Mouse (Mus musculus) cerebellum, postnatal 36 days (tissue): ENCODE results near the gene Zmym1.
A peak's percentile ranks its signal among the peaks of the same experiment; 100 is the strongest.
"Not testable (repeated sequence)": the region's sequence is repeated elsewhere in the genome, so short reads cannot be mapped to it uniquely, and the experiment has no call there.

Experiments
- DNase-seq, 2 experiments: peaks; one replicate each; pipeline ENCODE4 v3.0.0; 2021 to 2022; ENCODE audit warnings: mixed read lengths in 2 of 2

The Zmym1 gene

DNA sequence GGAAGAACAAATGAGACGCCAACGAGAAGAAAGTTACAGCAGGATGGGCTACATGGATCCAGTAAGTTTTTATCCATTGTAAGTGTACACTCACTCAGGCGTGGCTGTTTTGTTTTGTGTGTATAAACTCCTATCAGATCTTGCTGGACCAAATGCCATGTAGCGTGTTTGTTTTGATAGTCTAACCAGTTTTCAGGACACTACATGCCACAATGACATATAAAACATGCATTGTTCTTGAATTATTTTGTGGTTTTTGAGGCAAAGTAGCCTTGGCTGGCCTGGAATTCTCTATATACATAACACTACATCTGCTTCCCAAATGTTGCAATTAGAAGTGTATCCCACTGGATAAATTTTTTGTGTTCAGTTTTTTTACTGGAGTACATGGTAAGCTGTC is 34.1 kb downstream of the Zmym1 start:
- no peak for DNase-seq

DNA sequence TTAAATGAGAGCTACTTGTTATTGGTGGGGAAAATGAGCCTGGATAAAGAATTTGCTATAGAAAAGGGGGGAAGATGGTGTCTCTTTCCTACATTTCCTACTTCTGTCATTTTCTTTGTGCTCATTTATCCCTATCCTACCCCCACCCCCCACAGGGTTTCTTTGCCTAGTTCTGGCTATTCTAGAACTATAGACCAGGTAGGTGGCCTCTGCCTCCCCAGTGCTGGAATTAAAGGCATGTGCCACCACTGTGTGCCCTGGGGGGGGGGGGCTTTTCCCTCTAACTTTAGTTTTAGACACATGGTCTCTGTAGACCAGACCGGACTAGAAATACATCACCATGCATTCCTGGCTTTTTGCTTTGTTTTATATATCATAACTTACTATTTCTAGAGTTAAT is 36.7 kb downstream of the Zmym1 start:
- DNase-seq = no peak

DNA sequence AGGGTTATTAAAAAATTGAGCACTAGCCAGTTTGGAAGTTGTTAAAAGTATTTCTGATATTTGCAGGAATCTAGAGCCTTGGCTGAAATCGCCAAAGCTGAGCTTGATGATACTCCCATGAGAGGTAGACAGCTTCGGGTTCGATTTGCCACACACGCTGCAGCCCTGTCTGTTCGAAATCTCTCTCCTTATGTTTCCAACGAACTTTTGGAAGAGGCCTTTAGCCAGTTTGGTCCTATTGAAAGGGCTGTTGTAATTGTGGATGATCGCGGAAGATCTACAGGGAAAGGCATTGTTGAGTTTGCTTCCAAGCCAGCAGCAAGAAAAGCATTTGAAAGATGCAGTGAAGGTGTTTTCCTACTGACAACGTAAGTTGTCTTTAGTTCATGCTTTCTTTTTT is 37.8 kb downstream of the Zmym1 start:
- no peak for DNase-seq

DNA sequence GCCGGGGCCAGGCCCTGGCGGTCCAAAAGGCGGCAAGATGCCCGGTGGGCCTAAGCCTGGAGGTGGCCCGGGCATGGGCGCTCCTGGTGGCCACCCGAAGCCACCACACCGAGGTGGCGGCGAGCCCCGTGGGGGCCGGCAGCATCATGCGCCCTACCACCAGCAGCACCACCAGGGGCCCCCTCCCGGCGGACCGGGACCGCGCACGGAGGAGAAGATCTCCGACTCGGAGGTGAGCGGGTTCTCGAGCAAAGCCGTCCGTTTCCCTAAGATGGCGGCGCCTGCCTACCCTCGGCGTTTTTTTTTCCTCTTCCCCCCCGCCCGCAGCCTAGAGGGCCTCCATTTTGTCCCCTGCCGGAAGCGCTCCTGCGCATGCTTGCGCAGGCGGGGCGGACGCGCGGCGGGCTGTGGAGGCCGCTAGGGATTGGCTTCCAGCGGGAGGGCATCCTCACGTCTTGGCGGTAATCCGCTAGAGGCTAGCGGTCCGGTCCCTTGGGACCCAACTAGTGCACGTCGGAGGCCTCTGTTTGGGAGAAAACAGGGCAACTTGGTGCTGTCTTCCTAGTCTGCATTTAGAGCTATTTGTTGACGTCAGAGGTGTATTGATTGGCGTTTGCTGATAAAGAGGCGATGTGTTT is 38.8 kb downstream of the Zmym1 start:
- peak; percentile 80 to 88 for DNase-seq

DNA sequence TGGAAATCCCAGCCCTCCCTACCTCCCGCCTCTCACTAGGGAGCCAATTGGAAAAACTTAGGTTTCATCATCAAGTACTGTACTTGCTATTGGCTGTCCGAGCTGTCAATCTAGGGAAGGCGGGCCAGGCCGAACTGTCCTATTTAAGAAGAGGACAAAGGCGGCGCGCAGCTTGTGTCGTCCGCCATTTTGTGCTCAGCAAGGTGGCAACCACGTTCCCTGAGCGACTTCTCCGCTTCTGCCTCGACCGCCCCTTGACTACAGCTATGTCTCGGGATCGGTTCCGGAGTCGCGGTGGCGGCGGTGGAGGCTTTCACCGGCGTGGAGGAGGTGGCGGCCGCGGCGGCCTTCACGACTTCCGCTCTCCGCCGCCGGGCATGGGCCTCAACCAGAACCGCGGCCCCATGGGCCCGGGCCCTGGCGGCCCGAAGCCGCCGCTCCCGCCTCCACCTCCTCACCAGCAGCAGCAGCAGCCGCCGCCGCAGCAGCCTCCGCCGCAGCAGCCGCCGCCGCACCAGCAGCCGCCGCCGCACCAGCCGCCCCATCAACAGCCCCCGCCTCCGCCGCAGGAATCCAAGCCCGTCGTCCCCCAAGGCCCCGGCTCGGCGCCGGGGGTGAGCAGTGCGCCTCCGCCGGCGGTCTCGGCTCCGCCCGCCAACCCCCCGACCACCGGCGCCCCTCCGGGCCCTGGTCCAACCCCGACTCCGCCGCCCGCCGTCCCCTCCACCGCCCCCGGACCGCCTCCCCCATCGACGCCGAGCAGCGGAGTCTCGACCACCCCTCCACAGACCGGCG is 39.6 kb downstream of the Zmym1 start, which contains the start of gene Sfpq:
Gene Sfpq (plus strand): TSS at position 174 of the 795 bp plus-strand sequence.
- DNase-seq = peak; percentile 98 to 100

DNA sequence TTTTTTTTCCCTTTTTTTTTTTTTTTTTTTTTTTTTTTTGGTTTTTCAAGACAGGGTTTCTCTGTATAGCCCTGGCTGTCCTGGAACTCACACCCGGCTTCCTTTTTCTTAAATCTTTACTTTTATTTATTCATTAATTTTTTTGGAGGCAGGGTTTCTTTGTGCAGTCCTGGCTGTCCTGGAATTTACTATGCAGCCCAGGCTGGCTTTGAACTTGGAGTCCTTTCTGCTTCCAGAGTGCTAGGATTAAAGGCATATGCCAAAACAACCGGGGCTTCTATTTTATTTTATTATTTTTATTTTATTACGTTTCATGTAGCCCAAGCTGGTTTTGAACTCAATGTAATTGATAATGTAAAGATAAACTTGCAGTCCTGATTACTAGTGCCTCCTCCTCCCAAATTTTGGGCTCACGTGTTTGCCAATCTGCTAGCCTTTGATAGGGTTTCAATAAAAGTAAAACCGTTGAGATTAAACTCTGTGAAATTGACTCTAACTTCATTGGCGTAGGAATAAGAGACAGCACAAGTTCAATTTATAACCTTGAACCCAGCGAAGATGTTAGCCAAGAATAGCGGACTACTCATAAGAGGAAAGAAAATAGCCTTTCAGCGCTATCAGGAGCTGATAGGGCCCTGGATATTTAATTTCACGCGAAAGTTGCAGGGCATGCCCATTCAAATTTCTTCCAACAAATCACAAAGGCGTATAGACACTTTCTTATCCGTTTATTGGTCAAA is 40.4 kb downstream of the Zmym1 start:
- no peak for DNase-seq

DNA sequence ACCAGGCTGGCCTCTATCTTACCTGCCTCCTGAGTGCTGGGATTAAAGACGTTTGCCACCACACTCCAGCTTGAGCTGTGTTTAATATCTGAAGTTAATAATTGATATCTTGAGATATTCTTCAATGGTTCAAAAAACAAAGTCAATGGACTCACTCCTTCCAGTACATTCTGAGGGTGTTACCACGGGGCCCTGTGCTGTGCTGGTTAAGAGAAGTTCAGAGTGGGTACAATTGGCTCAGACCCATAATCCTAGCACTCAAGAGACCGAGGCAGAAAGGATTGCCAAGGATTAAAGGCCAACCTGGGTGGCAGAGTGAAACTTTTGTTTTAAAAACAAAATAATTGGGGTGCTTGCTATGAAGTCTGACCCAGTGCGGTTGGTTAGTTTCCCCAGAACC is 44.6 kb downstream of the Zmym1 start:
- DNase-seq = no peak

DNA sequence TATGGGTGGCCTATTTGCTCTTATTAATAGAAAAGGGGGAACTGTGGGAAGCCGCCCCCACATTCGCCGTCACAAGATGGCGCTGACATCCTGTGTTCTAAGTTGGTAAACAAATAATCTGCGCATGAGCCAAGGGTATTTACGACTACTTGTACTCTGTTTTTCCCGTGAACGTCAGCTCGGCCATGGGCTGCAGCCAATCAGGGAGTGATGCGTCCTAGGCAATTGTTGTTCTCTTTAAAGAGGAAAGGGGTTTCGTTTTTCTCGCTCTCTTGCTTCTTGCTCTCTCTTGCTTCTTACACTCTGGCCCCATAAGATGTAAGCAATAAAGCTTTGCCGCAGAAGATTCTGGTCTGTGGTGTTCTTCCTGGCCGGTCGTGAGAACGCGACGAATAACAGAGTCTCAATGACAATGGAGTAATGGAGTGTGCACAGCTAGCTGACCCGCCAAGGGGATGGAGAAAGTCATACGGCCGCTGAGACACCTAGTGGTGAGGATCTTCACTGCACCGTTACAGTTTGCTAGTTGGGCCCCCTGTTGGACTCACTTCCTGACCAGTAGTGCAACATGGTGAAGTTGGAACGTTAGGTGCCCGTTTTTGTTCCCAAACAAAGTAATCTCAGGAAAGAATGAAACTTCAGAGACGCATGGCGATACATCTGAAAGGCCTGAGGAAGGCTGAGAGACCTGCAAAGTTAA is 45.5 kb downstream of the Zmym1 start:
- DNase-seq = peak; percentile 85 to 89

DNA sequence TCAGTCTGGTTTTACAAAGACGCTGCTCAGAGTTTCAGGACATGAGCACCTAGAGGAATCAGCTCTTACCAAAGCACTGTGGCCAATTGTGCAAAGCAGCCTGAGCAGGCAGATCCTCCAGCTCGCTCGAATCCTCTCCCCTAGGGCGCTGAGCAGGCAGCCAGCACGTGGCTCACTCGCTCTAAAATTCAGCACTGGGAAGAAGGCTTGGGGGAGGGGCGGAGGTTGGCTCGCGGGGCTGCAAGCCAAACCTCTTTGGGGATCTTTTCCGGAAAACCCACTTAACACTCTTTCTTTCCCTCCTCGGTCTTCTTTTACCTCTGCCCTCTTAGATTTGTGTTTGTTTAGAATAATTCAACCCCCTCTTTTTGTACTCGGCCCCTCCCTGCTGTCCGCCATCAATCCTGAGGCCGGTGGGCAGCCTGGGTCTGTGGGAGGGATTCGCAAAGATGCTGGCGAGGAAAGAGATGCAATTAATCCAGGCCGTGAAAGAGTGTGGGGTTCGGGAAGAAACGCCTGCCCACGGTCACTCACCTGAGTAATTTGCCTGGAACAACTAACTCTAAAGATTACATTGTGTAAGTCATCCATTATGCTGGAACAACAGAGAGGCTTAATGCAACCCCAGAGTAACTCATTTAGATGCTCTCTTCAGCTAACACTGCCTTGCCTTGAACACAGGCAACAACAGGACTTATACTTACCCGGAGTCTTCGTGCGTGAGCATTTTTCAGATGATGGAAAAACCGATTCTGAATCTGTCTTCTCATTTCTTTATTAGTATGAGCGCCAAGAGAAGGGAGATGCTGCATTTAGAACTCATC is 55.6 kb downstream of the Zmym1 start:
- DNase-seq = peak; percentile 43 to 49

DNA sequence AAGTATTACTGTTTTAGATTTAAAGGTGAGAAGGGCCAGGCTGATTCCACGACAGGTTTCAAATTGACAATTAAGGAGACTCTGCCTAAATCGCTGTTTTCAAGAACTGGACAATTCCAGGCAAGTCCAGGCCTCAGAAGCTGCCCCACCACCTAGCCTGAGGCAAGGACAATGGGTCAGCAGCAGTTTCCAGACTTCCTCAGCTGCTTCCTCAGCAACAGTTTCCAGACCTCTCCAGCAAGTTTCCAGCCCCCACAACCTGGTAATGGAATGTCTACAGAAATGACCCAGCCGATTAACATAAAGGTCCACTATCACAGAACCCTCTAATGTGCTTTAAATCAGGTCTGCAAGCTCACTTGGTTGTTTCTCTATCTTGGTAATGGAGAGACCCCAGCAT is 56.6 kb downstream of the Zmym1 start:
- no peak for DNase-seq

DNA sequence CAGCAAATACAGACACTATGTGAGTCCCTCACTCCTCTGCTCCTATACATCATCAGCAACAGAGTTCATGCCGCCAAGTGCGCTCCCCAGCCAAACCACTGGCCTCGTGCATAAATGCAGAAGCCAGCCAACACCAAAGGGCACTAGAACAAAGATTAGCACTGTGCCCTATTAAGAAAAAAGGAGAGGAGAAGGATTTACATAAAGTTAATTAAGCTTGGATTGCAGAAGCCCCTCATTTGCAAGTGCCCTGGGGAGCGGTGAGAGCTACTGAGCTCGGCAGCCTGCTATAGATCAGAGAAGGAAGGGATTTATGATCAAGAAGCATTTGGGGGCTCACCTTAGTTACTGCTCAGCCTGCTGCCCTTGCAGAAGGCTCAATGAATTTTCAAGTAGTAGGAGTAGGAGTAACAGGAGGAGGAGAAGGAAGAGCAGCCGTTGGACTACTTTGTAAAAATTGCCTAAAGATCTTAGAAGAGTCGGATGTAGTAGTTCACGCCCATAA is 60.3 kb downstream of the Zmym1 start:
- no peak for DNase-seq

DNA sequence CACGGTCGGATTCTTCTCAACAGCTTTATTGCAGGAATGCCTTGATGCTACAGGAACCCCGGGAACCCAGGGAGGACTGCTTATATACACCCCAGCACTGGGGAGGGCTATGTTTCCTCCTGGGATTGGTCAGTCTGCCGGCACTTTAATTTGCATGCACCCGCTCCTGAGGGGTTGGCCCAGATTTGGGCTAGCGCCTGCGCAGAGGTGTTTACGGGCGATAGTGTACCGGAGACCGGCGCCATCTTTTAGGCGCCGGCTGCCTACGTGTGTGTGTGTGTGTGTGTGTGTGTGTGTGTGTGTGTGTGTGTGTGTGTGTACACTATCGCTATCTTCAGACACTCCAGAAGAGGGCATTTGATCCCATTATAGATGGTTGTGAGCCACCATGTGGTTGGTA is 61.6 kb downstream of the Zmym1 start:
- not testable (repeated sequence) for DNase-seq
